Mouse (Mus musculus) G1E (cell line): ENCODE results near the gene Fgfr2. TPM values are rescaled to one million over a fixed set of nuclear protein-coding genes. Genes with fewer than 3 reads are reported as not detected.

ENCODE experiments used
- ATAC-seq: 2 replicates; pipeline ENCODE4 v1.8.0; 2016; ENCODE audit warnings: mild to moderate bottlenecking; ENCODE audit not compliant: insufficient number of reproducible peaks, poor library complexity, low FRiP score, severe bottlenecking; ENCODE audit errors: extremely low read depth
- DNase-seq: peaks from one replicate; pipeline ENCODE4 v3.0.0; 2012; ENCODE audit warnings: low spot score
- H3K27me3 ChIP-seq: 2 replicates; pipeline ENCODE4 v1.6.1; 2012; ENCODE audit warnings: mild to moderate bottlenecking, low read length, inconsistent platforms; ENCODE audit not compliant: insufficient read depth
- H3K36me3 ChIP-seq: replicated peaks from 2 replicates; pipeline ENCODE3; 2012; ENCODE audit warnings: mild to moderate bottlenecking, inconsistent platforms
- H3K4me1 ChIP-seq: 2 replicates; pipeline ENCODE4 v1.6.1; 2012; ENCODE audit warnings: low read depth, low read length, inconsistent platforms, mixed read lengths; ENCODE audit not compliant: insufficient read depth
- H3K4me3 ChIP-seq: 2 replicates; pipeline ENCODE4 v1.5.1; 2012; ENCODE audit warnings: low read depth, mild to moderate bottlenecking, inconsistent platforms, low read length, moderate library complexity, mixed read lengths
- H3K9me3 ChIP-seq: replicated peaks from 2 replicates; pipeline ENCODE4 v1.6.1; 2012; ENCODE audit warnings: inconsistent platforms
- CTCF ChIP-seq: IDR thresholded peaks from 2 replicates; pipeline ENCODE4 v1.5.1; 2012; ENCODE audit warnings: low read depth, low read length, inconsistent platforms, mixed read lengths
- GATA1 ChIP-seq: IDR thresholded peaks from 2 replicates; pipeline ENCODE4 v1.6.1; 2012; ENCODE audit warnings: borderline replicate concordance, low read length, inconsistent platforms, mixed read lengths
- GATA2 ChIP-seq: IDR thresholded peaks from 2 replicates; pipeline ENCODE4 v1.6.1; 2012; ENCODE audit warnings: low read depth, low read length, inconsistent platforms, borderline replicate concordance
- POLR2AphosphoS5 ChIP-seq: IDR thresholded peaks from 2 replicates; pipeline ENCODE4 v1.6.1; 2012; ENCODE audit warnings: low read depth, low read length, inconsistent platforms; ENCODE audit not compliant: insufficient replicate concordance
- TAL1 ChIP-seq: conservative IDR thresholded peaks from 2 replicates; pipeline ENCODE4 v1.6.1; 2012; ENCODE audit warnings: low read depth, low read length, inconsistent platforms, mixed read lengths
- polyA plus RNA-seq: library from polyadenylated mRNA; stranded (reverse); fragments of >175 nt; gene quantifications from 2 replicates; pipeline ENCODE4 v1.2.3, GENCODE M21; 2012
- total RNA-seq, 2 experiments: library from RNA; stranded (forward) in 1 of 2; stranded (reverse) in 1 of 2; fragments of 200-1000 nt in 1 of 2; fragments of >200 nt in 1 of 2; fragmentation: Nextera tagmentation in 1 of 2; gene quantifications; 2 replicates each; pipeline ENCODE4 v1.2.3; 2014 to 2017

Gene Fgfr2
- total and polyA plus RNA-seq, 3 experiments: 0.22 TPM; not detected in 2

GRCm38 (mm10) chr7:132449891-132450735, 673.0 kb downstream of the Fgfr2 start:
- H3K4me3 ChIP-seq: no peak overlapping the region
- TF ChIP-seq TAL1 (no peak), POLR2AphosphoS5 (no peak), CTCF (no peak), GATA1 (no peak), GATA2 (no peak)
- no peaks in the 10 kb centered on the region for H3K4me1 ChIP-seq
- no peaks in the 10 kb centered on the region for H3K27me3 ChIP-seq
- no peaks in the 10 kb centered on the region for H3K36me3 ChIP-seq
- peaks cover 42% of the 10 kb centered on the region for H3K9me3 ChIP-seq
- DNase-seq (no peak), ATAC-seq (no peak)

GRCm38 (mm10) chr7:132448511-132449154, 674.5 kb downstream of the Fgfr2 start:
- ATAC-seq (no peak), DNase-seq (no peak)
- H3K9me3 ChIP-seq: peaks cover 34% of the 10 kb centered on the region
- no peaks in the 10 kb centered on the region for H3K4me1 ChIP-seq
- H3K4me3 ChIP-seq: no peak overlapping the region
- H3K36me3 ChIP-seq: no peaks in the 10 kb centered on the region
- no peaks in the 10 kb centered on the region for H3K27me3 ChIP-seq
- TF ChIP-seq GATA1 (no peak), POLR2AphosphoS5 (no peak), CTCF (no peak), TAL1 (no peak), GATA2 (no peak)

- H3K27me3 ChIP-seq: no peaks in the 10 kb centered on the region
- ATAC-seq: no peak
- peaks cover 30% of the 10 kb centered on the region for H3K9me3 ChIP-seq
Measured at GRCm38 (mm10) chr7:132447558-132447957, 675.6 kb downstream of the Fgfr2 start.

GRCm38 (mm10) chr7:132446841-132447240, 676.3 kb downstream of the Fgfr2 start:
- no peak for TF ChIP-seq GATA2
- no peak for TF ChIP-seq GATA1
- no peak for TF ChIP-seq POLR2AphosphoS5
- TF ChIP-seq CTCF: no peak
- no peak for TF ChIP-seq TAL1
- ATAC-seq: no peak
- H3K27me3 ChIP-seq: no peaks in the 10 kb centered on the region

More at GRCm38 (mm10) chr7:132447558-132447957, 675.6 kb downstream of the Fgfr2 start:
- TF ChIP-seq POLR2AphosphoS5 (no peak), CTCF (no peak), GATA2 (no peak), TAL1 (no peak), GATA1 (no peak)
- no peak overlapping the region for H3K4me3 ChIP-seq
- no peaks in the 10 kb centered on the region for H3K36me3 ChIP-seq
- H3K4me1 ChIP-seq: no peaks in the 10 kb centered on the region
- no peak for DNase-seq

GRCm38 (mm10) chr7:132444221-132444620, 678.9 kb downstream of the Fgfr2 start:
- Histone ChIP-seq H3K36me3 (no peaks in the 10 kb centered on the region), H3K4me3 (no peak overlapping the region), H3K27me3 (no peaks in the 10 kb centered on the region), H3K4me1 (no peaks in the 10 kb centered on the region), H3K9me3 (peaks cover 29% of the 10 kb centered on the region)
- DNase-seq (no peak), ATAC-seq (no peak)
- TF ChIP-seq GATA1 (no peak), POLR2AphosphoS5 (no peak), TAL1 (no peak), CTCF (no peak), GATA2 (no peak)

More at GRCm38 (mm10) chr7:132446841-132447240, 676.3 kb downstream of the Fgfr2 start:
- DNase-seq: no peak
- Histone ChIP-seq H3K9me3 (peaks cover 27% of the 10 kb centered on the region), H3K4me3 (no peak overlapping the region), H3K4me1 (no peaks in the 10 kb centered on the region), H3K36me3 (no peaks in the 10 kb centered on the region)

GRCm38 (mm10) chr7:132443769-132444168, 679.4 kb downstream of the Fgfr2 start:
- Histone ChIP-seq H3K36me3 (no peaks in the 10 kb centered on the region), H3K9me3 (peaks cover 29% of the 10 kb centered on the region), H3K4me3 (no peak overlapping the region), H3K27me3 (no peaks in the 10 kb centered on the region), H3K4me1 (no peaks in the 10 kb centered on the region)
- no peak for TF ChIP-seq GATA1
- TF ChIP-seq TAL1: no peak
- no peak for TF ChIP-seq CTCF
- no peak for TF ChIP-seq GATA2
- no peak for TF ChIP-seq POLR2AphosphoS5
- ATAC-seq (no peak), DNase-seq (no peak)
